Mouse (Mus musculus) bone marrow, adult 2 months (tissue): ENCODE results near the gene Kcnn1. TPM values are rescaled to one million over a fixed set of nuclear protein-coding genes. Genes with fewer than 3 reads are reported as not detected.
A peak's percentile ranks its signal among the peaks of the same experiment; 100 is the strongest.

Experiments
- H3K27ac ChIP-seq: fragments of 200-500 bp; 2 replicates; pipeline ENCODE4 v1.5.1; 2012; ENCODE audit warnings: low read depth, mild to moderate bottlenecking, control low read depth, inconsistent platforms, low read length; ENCODE audit not compliant: control insufficient read depth, poor library complexity, insufficient read depth
- H3K4me1 ChIP-seq: fragments of 200-500 bp; 2 replicates; pipeline ENCODE4 v1.6.1; 2011; ENCODE audit warnings: low read length; ENCODE audit not compliant: control insufficient read depth, insufficient read depth
- H3K4me3 ChIP-seq: fragments of 200-500 bp; replicated peaks from 2 replicates; pipeline ENCODE3; 2011; ENCODE audit warnings: mild to moderate bottlenecking, low read depth, low read length, control low read depth; ENCODE audit not compliant: control insufficient read depth
- CTCF ChIP-seq: fragments of 200-500 bp; IDR thresholded peaks from 2 replicates; pipeline ENCODE4 v1.5.1; 2011; ENCODE audit warnings: low read length, control low read depth; ENCODE audit not compliant: control insufficient read depth, insufficient read depth
- POLR2A ChIP-seq: fragments of 200-500 bp; IDR thresholded peaks from 2 replicates; pipeline ENCODE4 v1.6.1; 2011; ENCODE audit warnings: low read depth, mild to moderate bottlenecking, control low read depth, low read length, borderline replicate concordance; ENCODE audit not compliant: control insufficient read depth
- WGBS: fragments of 180-500 bp; shearing (Covaris S2); methylation state at CpG from one replicate; pipeline ENCODE4 v1.1.7; 2018; 5-methylcytosine and 5-hydroxymethylcytosine counted together
- polyA plus RNA-seq: library from polyadenylated mRNA; stranded (reverse); fragments of >200 nt; gene quantifications from 2 replicates; pipeline ENCODE4 v1.2.4, GENCODE M21; 2011; ENCODE audit warnings: low replicate concordance; ENCODE audit not compliant: missing spikeins, insufficient read depth, insufficient read length

The Kcnn1 gene
- polyA plus RNA-seq, 1 experiment: not detected

GRCm38 (mm10) chr8:70894771-70895545 is 31.9 kb upstream of the Kcnn1 start:
- Histone ChIP-seq H3K27ac (no peak overlapping the region), H3K4me3 (no peak overlapping the region), H3K4me1 (peaks cover 4% of the 10 kb centered on the region; the same call in 1 of the 2 replicates)
- TF ChIP-seq POLR2A (no peak), CTCF (no peak)
- WGBS: 88% methylated on average over 8 of the region's 8 CpGs

GRCm38 (mm10) chr8:70894385-70894720 is 31.3 kb upstream of the Kcnn1 start:
- H3K4me1 ChIP-seq: peaks cover 4% of the 10 kb centered on the region; the same call in 1 of the 2 replicates
- H3K4me3 ChIP-seq: no peak overlapping the region
- no peak for TF ChIP-seq CTCF
- no peak for TF ChIP-seq POLR2A
- 65% methylated on average over 2 of the region's 2 CpGs for WGBS
- H3K27ac ChIP-seq: no peak overlapping the region

GRCm38 (mm10) chr8:70893656-70894384 is 30.8 kb upstream of the Kcnn1 start:
- no peak overlapping the region for H3K27ac ChIP-seq
- 43% methylated on average over 12 of the region's 12 CpGs for WGBS
- peak; percentile 74 for TF ChIP-seq CTCF
- TF ChIP-seq POLR2A: no peak
- peaks cover 4% of the 10 kb centered on the region; the same call in 1 of the 2 replicates for H3K4me1 ChIP-seq
- no peak overlapping the region for H3K4me3 ChIP-seq

GRCm38 (mm10) chr8:70892896-70893655 is 30.0 kb upstream of the Kcnn1 start:
- TF ChIP-seq CTCF (no peak), POLR2A (no peak)
- H3K4me1 ChIP-seq: peaks cover 2% of the 10 kb centered on the region; the same call in 1 of the 2 replicates
- H3K27ac ChIP-seq: no peak overlapping the region
- no peak overlapping the region for H3K4me3 ChIP-seq
- 39% methylated on average over 20 of the region's 20 CpGs for WGBS

- WGBS: 6% methylated on average over 80 of the region's 80 CpGs
- Histone ChIP-seq H3K4me3 (no peak within 1 kb of the TSS), H3K27ac (no peak within 1 kb of the TSS), H3K4me1 (peaks cover 2% of the 10 kb centered on the region; the same call in 1 of the 2 replicates)
- TF ChIP-seq CTCF (no peak), POLR2A (no peak)
Observed at GRCm38 (mm10) chr8:70892022-70892895, 29.2 kb upstream of the Kcnn1 start, which contains the start of gene Slc5a5. Gene Slc5a5, minus strand, starts transcription at chr8:70892757.

- WGBS: 15% methylated on average over 21 of the region's 21 CpGs
- H3K27ac ChIP-seq: no peak overlapping the region
- H3K4me3 ChIP-seq: no peak overlapping the region
- no peak for TF ChIP-seq CTCF
- peaks cover 2% of the 10 kb centered on the region; the same call in 1 of the 2 replicates for H3K4me1 ChIP-seq
Observed at GRCm38 (mm10) chr8:70891356-70891755, 28.3 kb upstream of the Kcnn1 start.

GRCm38 (mm10) chr8:70890656-70891055 is 27.6 kb upstream of the Kcnn1 start:
- Histone ChIP-seq H3K27ac (no peak overlapping the region), H3K4me3 (no peak overlapping the region), H3K4me1 (no peaks in the 10 kb centered on the region; the same call in 1 of the 2 replicates)
- TF ChIP-seq POLR2A: no peak
- no peak for TF ChIP-seq CTCF
- 81% methylated on average over 5 of the region's 5 CpGs for WGBS
